Mouse (Mus musculus) brown adipose tissue, adult 24 weeks (tissue): ENCODE results near the gene Gcn1l1. TPM values are rescaled to one million over a fixed set of nuclear protein-coding genes. Genes with fewer than 3 reads are reported as not detected.
"Not testable (repeated sequence)": the region's sequence is repeated elsewhere in the genome, so short reads cannot be mapped to it uniquely, and the experiment has no call there.

Experiments used
- H3K27ac ChIP-seq: fragments of 200-500 bp; replicated peaks from 2 replicates; pipeline ENCODE4 v1.5.1; 2012; ENCODE audit warnings: low read depth, mild to moderate bottlenecking, low read length
- H3K4me1 ChIP-seq: fragments of 200-500 bp; 2 replicates; pipeline ENCODE4 v1.6.1; 2012; ENCODE audit warnings: low read length, mixed read lengths; ENCODE audit not compliant: control insufficient read depth, insufficient read depth, insufficient read length
- H3K4me3 ChIP-seq: fragments of 200-500 bp; 2 replicates; pipeline ENCODE4 v1.5.1; 2012; ENCODE audit warnings: low read depth, mild to moderate bottlenecking, low read length, moderate library complexity; ENCODE audit not compliant: insufficient read depth
- polyA plus RNA-seq: library from polyadenylated mRNA; stranded (reverse); fragments of >200 nt; gene quantifications from 2 replicates; pipeline ENCODE4 v1.2.4, GENCODE M21; 2012; ENCODE audit not compliant: missing spikeins, insufficient read depth, insufficient read length

The Gcn1l1 gene
- polyA plus RNA-seq: 9.9 and 15.0 TPM in 2 replicates

DNA sequence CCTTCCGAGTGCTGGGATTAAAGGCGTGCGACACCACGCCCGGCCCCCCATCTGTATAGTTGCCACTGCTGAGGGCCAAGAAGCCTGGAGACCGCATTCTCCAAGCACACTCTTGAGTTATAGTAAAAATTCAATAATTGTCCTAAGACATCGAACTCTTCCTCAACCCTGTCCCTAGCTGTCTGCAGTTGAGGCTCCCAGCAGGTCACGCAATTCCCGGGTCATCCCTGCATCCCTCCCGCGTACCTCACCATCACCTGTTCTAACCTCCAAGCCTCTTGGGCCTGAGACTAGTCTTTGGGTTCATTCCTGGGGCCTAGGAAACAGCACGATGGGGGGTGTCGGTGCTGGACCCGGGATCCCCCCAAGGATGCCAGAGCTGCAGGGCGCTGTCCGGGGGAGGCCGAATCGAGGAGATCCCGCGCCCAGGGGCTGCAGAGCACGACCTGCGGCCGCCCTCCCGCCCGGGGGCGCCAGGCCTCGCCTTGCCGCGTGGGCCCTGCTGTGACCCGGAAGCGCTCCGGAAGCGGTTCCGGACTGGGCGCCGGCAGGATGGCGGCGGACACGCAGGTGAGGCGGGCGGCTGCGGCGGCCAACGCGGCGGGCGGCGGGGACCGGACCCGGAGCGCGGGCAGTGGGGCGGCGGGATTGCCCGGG lies at the start of gene Gcn1l1:
Gene Gcn1l1, plus strand, starts transcription at position 518 of the 657 bp plus-strand sequence.
- Histone ChIP-seq H3K27ac (0 out of 2 replicates have a peak within 1 kb of the TSS, but pooled peaks have one; percentile 5), H3K4me3 (peak within 1 kb of the TSS; percentile 87), H3K4me1 (peaks cover 15% of the 10 kb centered on the region)

- peak overlapping the region; percentile 99 for H3K27ac ChIP-seq
- H3K4me1 ChIP-seq: peaks cover 45% of the 10 kb centered on the region
- peak overlapping the region; percentile 50 for H3K4me3 ChIP-seq
Measured at GRCm38 (mm10) chr5:115516081-115516907, 48.8 kb upstream of the Gcn1l1 start.

DNA sequence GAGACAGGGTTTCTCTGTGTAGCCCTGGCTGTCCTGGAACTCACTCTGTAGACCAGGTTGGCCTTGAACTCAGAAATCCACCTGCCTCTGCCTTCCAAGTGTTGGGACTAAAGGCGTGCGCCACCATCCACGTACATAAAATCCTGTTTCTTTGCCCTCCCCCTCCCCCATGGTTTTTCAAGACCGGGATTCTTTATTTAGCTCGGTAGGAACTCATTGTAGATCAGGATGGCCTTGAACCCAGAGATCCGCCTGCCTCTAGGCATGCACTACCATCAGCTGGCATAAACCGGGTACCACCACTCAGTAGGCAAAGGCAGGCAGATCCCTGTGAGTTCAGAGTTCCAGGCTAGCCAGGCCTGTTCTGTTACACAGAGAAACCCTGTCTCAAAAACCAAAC lies 48.1 kb upstream of the Gcn1l1 start:
- peaks cover 43% of the 10 kb centered on the region for H3K4me1 ChIP-seq
- peak overlapping the region; percentile 99 for H3K27ac ChIP-seq
- H3K4me3 ChIP-seq: no peak overlapping the region

GRCm38 (mm10) chr5:115517501-115517900 lies 47.6 kb upstream of the Gcn1l1 start:
- Histone ChIP-seq H3K27ac (peak overlapping the region; percentile 99), H3K4me3 (no peak overlapping the region), H3K4me1 (peaks cover 38% of the 10 kb centered on the region)

DNA sequence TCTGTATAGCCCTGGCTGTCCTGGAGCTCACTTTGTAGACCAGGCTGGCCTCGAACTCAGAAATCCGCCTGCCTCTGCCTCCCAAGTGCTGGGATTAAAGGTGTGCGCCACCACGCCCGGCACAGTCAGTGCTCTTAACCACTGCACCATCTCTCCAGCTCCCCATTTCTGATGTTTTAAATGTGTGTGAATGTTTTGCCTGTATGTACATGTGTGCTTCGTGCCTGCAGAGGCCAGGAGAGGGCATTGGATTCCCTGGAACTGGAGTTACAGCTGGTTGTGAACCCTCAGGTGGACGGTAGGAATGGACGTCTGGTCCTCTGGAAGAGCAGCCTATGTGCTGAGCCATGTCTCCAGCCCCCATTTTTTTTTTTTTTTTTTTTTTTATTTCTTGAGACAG lies 46.8 kb upstream of the Gcn1l1 start:
- not testable (repeated sequence) for H3K27ac ChIP-seq, H3K4me3 ChIP-seq
- H3K4me1 ChIP-seq: peaks cover 42% of the 10 kb centered on the region

DNA sequence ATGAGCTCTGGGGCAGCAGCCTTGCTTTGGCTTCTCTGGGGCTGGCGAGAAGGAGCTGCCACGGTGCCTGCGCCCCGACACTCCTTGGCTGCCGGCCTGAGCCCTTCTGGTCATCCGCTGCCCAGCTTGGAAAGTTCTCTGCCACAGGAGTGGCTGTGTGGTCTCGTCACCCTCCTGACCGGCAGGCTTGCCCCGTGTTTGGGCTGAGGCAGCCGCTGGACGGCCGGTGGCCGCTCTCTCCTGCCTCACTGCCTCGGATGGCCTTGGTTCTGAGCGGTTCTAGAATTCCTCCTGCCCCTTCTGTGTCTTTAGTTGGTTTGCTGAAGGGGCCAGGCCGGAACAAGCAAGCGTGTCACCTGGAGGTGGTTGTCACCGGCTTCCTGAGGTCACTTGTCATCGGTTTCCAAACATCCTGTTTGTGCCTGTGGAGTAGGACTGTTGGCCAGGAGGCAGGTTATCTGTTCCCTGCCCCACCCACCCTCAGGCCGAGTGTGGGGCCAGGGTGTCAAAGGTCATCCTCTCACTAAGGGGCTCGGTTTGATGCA lies 44.7 kb upstream of the Gcn1l1 start:
- Histone ChIP-seq H3K4me1 (peaks cover 46% of the 10 kb centered on the region), H3K27ac (peak overlapping the region; percentile 93), H3K4me3 (peak overlapping the region; percentile 60)

DNA sequence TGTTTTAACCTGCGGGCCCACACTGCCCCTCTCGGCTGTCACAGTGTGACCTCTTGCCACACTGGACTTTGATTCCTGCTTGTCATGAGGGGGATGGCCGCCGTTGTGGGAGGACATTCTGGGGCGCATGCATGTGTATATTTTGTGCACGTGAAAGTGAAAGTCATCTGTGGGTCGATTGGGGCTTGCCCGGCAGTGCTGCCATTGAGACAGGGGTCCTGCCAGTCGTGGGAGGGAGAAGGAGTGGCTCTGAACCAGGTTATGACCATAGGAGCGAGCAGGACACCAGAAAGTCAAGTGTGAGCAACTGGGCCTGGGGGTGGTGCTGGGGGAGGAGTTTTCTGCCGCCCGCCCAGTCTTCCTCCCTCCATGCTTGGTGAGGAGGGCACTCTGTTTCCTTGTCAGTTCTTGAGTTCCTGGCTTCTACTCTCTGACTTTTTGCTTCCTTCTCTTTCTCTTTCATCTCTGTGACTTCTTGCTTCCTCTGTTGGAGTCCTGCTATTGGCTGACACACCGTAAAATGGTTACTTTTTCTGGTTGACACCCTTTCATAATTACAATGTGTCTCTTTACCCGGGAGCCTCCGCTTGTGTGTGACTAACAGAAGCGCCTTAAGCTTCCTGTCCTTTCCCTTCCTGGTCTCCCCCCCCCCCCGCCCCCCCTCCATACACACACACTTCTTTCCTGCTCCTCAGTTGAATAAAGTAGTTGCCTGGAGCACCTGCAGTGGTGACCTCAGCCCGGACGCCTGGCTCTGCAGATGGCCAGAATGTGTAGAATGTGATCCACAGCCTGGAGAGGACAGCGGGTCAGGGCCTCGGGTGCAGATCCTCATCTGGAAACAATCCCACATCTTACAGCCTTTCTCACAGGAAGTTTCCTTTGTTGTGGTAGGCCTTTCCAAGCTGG lies 43.2 kb upstream of the Gcn1l1 start:
- H3K4me1 ChIP-seq: peaks cover 58% of the 10 kb centered on the region
- H3K4me3 ChIP-seq: peak overlapping the region; percentile 39
- peak overlapping the region; percentile 93 for H3K27ac ChIP-seq

- Histone ChIP-seq H3K4me1 (peaks cover 57% of the 10 kb centered on the region), H3K4me3 (no peak overlapping the region), H3K27ac (peak overlapping the region; percentile 82)
Measured at GRCm38 (mm10) chr5:115522531-115522930, 42.5 kb upstream of the Gcn1l1 start.

- H3K27ac ChIP-seq: peak overlapping the region; percentile 82
- no peak overlapping the region for H3K4me3 ChIP-seq
- peaks cover 59% of the 10 kb centered on the region for H3K4me1 ChIP-seq
Measured at GRCm38 (mm10) chr5:115522981-115523499, 42.0 kb upstream of the Gcn1l1 start.

DNA sequence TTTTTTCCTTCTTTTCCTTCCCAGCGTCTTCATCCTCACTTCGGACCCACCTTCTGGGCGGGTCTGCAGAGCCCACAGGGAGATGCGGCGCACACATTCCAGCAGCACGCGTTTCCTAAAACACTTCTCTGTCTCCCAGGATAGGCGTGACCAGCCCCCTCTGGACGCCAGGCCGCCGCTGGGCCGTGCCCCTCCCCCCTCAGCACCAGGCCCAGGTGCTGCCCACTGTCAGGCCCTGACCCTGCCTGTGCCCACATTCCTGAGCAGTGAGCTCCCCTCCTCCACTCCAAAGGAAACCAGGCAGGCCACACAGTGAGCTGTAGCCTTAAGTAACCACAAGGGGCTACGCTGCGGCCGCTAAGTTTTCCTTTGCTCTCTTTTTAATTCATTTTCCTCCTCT lies 41.1 kb upstream of the Gcn1l1 start:
- peak overlapping the region; percentile 82 for H3K27ac ChIP-seq

GRCm38 (mm10) chr5:115524471-115524870 lies 40.6 kb upstream of the Gcn1l1 start:
- H3K4me3 ChIP-seq: no peak overlapping the region
- peaks cover 61% of the 10 kb centered on the region for H3K4me1 ChIP-seq
- peak overlapping the region; percentile 82 for H3K27ac ChIP-seq

More for the DNA sequence above, 41.1 kb upstream of the Gcn1l1 start:
- peaks cover 60% of the 10 kb centered on the region for H3K4me1 ChIP-seq
- H3K4me3 ChIP-seq: no peak overlapping the region

GRCm38 (mm10) chr5:115525416-115525815 lies 39.6 kb upstream of the Gcn1l1 start:
- H3K4me1 ChIP-seq: peaks cover 65% of the 10 kb centered on the region
- peak overlapping the region; percentile 22; the same call in 1 of the 2 replicates for H3K27ac ChIP-seq
- no peak overlapping the region for H3K4me3 ChIP-seq

- H3K27ac ChIP-seq: no peak overlapping the region
- H3K4me1 ChIP-seq: peaks cover 68% of the 10 kb centered on the region
- no peak overlapping the region for H3K4me3 ChIP-seq
Measured at GRCm38 (mm10) chr5:115525943-115526342, 39.1 kb upstream of the Gcn1l1 start.

DNA sequence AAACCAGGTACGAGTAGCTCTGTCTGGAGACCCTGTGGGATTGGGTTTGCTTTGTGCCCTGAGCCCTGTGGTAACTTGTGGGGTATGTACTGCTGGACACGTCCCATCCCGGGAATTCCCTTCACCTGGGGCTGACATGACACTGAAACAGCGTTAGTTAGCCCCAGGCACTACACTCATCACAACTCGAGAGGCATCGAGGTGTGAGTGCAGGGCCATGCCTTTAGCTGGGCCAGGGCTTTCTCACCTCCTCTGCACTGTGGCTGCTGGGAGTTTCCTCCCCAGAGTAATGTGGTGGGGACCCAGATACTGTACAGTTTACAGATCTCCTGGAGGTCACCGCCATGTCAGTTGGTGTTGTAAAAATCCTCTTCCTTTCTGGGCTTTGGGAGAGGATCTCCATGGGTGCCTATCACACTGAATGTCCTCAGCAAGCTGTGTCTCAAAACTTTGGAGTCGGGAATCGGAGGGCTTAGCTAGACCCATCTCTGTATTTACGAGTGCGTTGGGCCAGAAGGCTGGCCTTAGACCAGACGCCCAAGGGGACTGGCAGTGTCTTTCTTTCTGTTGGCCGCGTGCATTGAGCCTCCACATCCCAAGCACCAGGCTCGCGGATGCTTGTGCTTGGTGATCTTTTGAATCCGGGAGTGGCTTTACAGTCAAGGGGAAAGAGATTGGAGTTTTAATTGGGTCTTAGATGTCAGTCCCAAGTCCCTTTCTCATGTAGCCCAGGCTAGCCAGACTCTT lies 38.4 kb upstream of the Gcn1l1 start:
- Histone ChIP-seq H3K27ac (no peak overlapping the region), H3K4me3 (no peak overlapping the region), H3K4me1 (peaks cover 70% of the 10 kb centered on the region)
